Mouse (Mus musculus) splenic B cell, adult 2 months (primary cell): Measurements from ENCODE around the gene Meox1.

Experiments
- DNase-seq: peaks from one replicate; pipeline ENCODE4 v3.0.0-alpha.2; 2011; ENCODE audit warnings: low read depth, low spot score
- H3K27me3 ChIP-seq: 2 replicates; pipeline ENCODE4 v1.6.1; 2012; ENCODE audit warnings: mild to moderate bottlenecking, low read length, moderate library complexity, mixed read lengths; ENCODE audit not compliant: control insufficient read depth, poor library complexity, insufficient read depth, severe bottlenecking
- H3K36me3 ChIP-seq: 2 replicates; pipeline ENCODE4 v1.6.1; 2012; ENCODE audit warnings: mild to moderate bottlenecking, low read length, moderate library complexity, mixed read lengths; ENCODE audit not compliant: control insufficient read depth, poor library complexity, insufficient read depth, severe bottlenecking

Meox1 gene

DNA sequence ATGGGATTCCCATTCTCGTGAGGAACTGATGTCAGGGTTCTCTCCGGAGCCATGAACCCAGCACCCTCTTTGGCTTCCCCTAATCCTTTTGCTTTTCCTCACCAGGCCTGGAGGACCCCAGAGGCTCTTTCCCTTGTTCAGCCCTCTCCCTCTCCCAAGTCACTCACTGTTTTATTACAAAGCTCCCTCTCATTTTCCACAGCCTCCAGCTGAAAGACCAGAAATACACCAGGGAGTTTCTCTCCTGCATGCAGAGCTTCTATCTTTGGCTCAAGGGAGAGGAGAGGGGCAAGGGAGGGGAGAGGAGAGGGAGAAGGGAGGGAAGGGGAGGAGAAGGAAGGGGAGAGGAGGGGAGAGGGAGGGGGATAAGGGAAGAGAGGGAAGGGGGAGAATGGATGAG is 10.3 kb downstream of the Meox1 start:
- no peaks in the 10 kb centered on the region for H3K36me3 ChIP-seq
- H3K27me3 ChIP-seq, result no peaks in the 10 kb centered on the region
- no peak for DNase-seq

DNA sequence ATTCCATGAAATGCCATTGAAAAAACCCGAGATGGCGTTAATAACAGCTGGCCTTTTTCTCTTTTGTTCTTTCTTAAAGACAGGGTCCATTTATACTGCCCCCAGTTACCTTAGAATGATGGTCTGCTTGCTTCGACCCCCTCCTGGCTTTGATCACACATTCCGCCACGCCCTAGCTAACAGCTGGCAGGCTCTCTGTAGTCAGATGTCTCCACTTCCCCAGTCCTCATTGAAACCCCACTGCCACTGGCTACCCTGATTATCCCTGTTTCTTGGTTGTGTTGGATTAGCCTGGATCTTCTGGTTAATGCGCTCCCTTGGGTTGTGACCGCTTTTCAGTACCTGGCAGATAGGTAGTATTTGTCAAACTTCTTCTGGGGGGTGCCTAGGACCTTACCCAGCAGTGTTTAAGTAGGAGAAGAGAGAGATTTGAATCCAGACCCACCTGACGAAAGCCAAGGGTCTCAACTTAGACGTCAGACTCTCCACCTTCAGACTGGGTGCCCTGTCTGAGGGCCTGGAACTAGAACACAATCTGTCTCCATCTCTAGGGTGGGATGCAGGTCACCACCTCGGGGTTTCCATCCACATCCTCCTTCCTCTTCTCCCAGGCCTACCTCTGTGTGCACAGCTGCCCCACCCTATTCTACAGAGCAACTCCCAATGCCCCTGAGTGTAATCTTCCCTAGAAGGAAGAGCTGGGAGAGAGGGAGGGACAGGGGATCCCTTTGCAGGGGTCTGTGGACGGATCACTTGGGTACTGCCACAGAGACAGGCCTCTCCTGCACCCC is 11.5 kb downstream of the Meox1 start:
- Histone ChIP-seq H3K27me3 (no peaks in the 10 kb centered on the region), H3K36me3 (no peaks in the 10 kb centered on the region)
- no peak for DNase-seq

DNA sequence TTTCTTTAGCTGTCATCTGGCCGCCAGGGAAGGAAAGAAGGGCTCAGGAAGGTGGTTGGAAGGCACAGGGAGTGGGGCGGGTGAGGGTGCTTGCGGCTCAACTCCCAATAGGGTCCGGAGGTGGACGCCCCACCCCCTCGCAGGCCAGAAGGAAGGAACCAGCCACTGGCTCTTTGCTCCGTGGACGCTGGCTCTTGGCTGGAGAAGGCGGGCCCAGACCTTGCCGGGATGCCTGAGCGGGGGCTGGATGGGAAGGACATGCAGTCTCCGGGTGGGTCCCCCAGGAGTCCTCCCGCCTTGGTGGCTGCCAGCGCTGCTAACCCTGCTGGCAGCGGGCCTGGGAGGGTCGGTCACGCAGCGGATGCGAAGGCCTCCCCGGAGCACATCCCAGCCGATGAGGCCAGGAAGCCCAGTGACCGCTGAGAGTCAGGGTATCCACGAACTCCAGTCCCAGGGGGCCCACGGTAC is 12.5 kb downstream of the Meox1 start:
- Histone ChIP-seq H3K36me3 (no peaks in the 10 kb centered on the region), H3K27me3 (no peaks in the 10 kb centered on the region)
- DNase-seq, result no peak

- DNase-seq, result no peak
- Histone ChIP-seq H3K36me3 (no peaks in the 10 kb centered on the region), H3K27me3 (no peaks in the 10 kb centered on the region)
Measured at GRCm38 (mm10) chr11:101881185-101881584, 13.0 kb downstream of the Meox1 start.

- no peak for DNase-seq
- H3K27me3 ChIP-seq, result no peaks in the 10 kb centered on the region
- H3K36me3 ChIP-seq, result no peaks in the 10 kb centered on the region
Measured at GRCm38 (mm10) chr11:101879672-101880071, 14.5 kb downstream of the Meox1 start.

DNA sequence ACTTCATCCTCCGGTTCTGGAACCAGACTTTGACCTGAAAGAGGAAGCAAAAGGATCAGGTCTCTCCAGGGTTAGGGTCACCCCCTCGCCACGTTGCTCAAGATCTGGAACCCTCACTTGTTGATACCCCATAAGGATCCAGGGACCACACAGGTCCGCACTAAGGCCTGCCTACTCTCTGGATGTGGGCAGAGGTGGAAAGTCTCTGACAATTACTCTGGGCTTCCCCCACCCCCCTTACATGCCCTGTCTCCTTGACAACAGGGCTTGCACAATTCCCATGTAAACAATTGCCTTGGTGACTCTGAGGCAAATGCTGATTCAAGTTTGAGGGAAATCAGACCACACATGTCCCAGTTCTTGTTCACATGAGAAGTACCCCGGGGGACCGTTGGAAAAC is 15.5 kb downstream of the Meox1 start:
- no peak for DNase-seq
- Histone ChIP-seq H3K36me3 (no peaks in the 10 kb centered on the region), H3K27me3 (no peaks in the 10 kb centered on the region)

GRCm38 (mm10) chr11:101874978-101875377 is 19.2 kb downstream of the Meox1 start:
- no peak for DNase-seq
- Histone ChIP-seq H3K27me3 (no peaks in the 10 kb centered on the region), H3K36me3 (no peaks in the 10 kb centered on the region)

DNA sequence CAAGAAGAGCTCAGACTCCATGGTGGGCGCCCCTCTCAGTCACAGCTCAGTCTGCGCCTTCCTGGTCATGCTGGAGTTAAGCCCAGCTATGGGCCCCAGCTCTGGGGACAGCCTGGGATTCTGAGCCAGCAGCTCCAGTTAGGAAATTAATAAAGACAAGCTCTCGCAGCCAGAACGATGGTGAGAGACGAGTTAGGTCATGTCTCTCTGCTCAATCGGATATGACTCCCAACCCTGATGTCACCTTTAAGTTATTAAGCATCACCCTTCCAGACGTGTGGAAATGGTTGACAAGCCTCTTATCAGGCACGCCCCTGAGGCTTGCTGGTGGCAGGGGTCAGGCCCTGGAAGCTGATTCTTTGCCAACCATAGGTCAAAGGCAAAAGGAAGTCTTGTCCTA is 20.3 kb downstream of the Meox1 start:
- H3K27me3 ChIP-seq, result no peaks in the 10 kb centered on the region
- DNase-seq, result no peak
- H3K36me3 ChIP-seq, result no peaks in the 10 kb centered on the region

DNA sequence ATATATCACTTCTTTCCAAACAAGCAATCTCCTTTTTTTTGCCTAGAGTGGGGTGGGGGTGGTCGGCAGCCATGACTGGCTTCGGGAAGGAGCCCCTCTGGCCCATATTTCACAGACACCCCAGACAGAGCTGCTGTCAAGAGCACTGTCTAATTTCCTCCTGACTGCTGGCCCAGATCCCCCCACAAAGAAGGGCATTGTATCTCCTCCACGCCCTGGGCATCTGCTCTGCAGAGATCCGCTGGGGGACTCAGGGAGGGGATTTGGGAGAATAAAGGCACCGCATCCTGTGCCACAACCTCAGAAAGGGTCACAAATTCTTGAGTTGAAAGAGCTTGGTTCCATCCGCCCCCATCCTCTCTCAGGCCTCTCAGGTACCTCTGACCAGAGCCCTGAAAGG is 22.7 kb downstream of the Meox1 start:
- DNase-seq, result no peak
- Histone ChIP-seq H3K36me3 (no peaks in the 10 kb centered on the region), H3K27me3 (no peaks in the 10 kb centered on the region)

DNA sequence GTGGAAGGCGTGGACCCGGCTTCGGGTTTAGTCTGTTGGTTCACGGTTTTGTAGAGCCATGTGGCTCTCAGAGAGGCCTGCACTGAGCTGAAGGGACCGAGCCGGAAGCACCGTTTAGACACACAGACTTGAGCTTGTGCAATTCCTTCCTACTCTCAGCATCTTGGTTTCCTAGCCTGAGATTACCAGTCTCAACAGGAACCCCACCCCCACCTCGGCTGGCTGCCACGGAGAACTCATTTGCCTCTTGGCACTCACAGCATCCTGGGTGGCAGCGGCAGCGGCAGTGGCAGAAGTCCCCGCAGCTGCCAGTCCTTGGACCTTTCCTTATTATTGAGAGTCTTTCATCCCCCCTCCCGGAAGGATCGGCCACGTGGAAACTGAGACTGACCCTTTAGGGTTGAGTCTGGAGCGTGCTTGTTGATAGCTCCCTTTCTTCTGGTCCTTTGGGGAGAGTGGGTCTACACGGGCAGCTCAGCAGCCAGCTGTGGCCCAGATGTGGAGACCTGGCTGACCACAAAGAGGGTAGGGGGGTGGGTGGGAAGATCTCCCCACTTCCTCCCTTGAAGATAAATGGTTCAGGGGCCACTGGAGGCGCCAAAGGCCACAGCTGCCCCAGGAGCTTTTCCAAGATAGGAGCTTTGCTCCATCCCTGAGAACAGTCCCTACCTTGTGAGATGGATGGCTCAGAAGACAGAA is 24.0 kb downstream of the Meox1 start:
- Histone ChIP-seq H3K27me3 (no peaks in the 10 kb centered on the region), H3K36me3 (no peaks in the 10 kb centered on the region)
- DNase-seq, result no peak

DNA sequence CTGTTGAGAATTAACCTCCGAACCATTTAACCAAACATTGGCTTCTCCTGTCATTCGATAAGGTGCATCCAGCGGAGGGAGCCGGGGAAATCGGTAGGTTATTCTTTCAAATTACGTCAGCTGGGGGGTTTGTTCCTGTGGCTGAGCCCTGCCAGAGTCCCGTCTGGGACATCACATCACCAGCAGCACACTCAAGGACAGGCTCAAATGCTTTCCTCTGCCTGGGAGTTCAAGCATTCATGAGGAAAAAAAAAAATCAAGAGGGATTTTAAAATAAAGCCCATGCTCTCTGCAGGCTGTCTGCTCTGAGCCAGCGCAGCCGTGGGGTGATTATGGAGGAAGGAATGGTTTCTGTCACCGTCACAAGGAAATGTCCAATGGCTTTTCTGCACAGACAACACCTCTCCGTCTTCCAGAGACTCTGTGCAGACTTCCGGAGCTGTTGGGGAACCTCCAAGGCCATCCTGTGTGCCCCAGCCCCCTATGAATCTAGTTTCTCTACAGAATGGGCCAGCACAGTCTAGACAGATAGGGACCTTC is 26.6 kb downstream of the Meox1 start:
- Histone ChIP-seq H3K27me3 (no peaks in the 10 kb centered on the region), H3K36me3 (no peaks in the 10 kb centered on the region)
- no peak for DNase-seq

- Histone ChIP-seq H3K27me3 (no peaks in the 10 kb centered on the region), H3K36me3 (no peaks in the 10 kb centered on the region)
- no peak for DNase-seq
Measured at GRCm38 (mm10) chr11:101858742-101859141, 35.4 kb downstream of the Meox1 start.

DNA sequence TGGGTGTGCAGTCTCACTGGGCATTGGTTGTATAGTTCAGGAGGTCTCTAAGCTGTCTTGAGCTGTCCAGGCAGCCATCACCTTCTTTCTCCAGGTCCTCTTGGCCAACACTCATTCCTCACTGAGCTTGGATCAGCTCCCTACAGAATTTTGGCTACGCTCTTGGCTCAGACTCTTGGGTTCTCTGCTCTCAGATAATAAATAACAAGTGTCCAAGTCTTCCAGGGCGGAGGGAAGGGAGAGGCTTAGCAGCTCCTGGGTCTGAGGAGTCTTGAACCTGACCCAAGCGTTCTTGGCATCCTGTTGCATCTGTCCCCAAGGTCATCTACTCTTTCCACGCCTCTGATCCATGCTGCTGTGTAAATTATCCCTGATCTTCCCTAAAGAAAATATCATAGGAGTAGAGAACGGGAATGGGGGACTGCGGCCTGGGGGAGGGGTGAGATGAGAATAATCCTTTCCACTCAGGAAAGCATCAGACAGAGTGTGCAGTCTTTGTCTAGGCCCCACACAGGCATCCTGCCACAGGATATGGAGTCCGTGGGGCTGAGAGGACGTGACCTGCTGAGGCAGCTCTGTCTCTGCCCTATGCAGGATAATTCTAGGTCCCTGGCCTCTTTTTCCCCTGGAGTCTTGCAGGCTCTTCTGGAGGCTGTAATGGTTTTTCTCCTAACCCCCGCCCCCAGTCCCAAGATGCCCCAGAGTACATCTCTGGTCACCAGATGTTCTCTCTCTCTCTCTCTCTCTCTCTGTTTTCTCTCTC is 38.0 kb downstream of the Meox1 start:
- Histone ChIP-seq H3K27me3 (no peaks in the 10 kb centered on the region), H3K36me3 (no peaks in the 10 kb centered on the region)
- DNase-seq, result no peak

- H3K27me3 ChIP-seq, result no peaks in the 10 kb centered on the region
- no peak for DNase-seq
- H3K36me3 ChIP-seq, result no peaks in the 10 kb centered on the region
Measured at GRCm38 (mm10) chr11:101851042-101851441, 43.1 kb downstream of the Meox1 start.

- no peak for DNase-seq
- H3K27me3 ChIP-seq, result no peaks in the 10 kb centered on the region
- H3K36me3 ChIP-seq, result no peaks in the 10 kb centered on the region
Measured at GRCm38 (mm10) chr11:101849286-101849685, 44.9 kb downstream of the Meox1 start.
